Mouse (Mus musculus): ENCODE measurements around the gene Plppr2.

The Plppr2 gene

DNA sequence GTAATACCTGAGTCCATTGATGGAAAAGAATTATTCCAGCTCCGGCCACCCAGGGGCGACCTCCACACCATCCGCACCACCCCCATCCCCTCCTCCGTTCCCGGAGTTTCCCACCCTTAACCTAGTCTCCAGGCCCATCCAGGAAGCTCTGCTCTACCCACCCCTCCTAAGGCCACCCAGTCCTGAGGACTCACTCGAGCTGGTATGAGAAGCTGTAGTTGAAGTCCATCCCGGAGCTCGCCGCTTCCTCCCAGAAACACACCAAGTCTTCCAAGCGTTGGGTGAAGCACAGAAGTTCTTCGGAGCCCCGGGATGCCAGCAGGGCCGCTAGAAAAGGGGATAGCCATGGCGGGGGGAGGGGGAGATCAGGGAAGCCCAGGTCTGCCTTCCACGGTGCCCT, 25.2 kb downstream of the Plppr2 start:
- DNase-seq = no peak

- DNase-seq = peak; percentile 57
Measured at GRCm38 (mm10) chr9:21962416-21963059, 25.7 kb downstream of the Plppr2 start.

GRCm38 (mm10) chr9:21963417-21963816, 26.6 kb downstream of the Plppr2 start, which contains the start of gene Epor:
Gene Epor (minus strand): TSS chr9:21963506.
- DNase-seq = no peak

- DNase-seq = no peak
Measured at GRCm38 (mm10) chr9:21968883-21969282, 32.0 kb downstream of the Plppr2 start.

DNA sequence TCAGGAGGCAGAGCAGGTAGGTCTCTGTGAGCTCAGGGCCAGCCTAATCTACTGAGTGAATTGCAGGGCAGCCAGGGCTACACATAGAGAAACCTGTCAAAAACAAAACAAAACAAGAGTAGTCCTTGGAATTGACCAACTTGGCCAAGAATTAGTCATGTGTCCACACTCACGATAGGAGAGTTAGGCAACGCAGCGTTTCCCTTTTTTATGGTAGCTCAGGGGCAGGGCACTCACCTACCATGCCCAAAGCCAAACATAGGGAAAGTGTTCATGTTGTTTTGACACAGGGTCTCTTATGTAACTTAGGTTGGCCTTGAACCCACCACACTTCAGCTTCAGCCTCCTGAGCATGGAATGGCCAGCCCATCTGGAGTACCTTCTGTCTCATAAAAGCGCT, 32.5 kb downstream of the Plppr2 start:
- no peak for DNase-seq

- no peak for DNase-seq
Measured at GRCm38 (mm10) chr9:21976626-21977175, 39.9 kb downstream of the Plppr2 start.

- no peak for DNase-seq
Measured at GRCm38 (mm10) chr9:21977331-21977730, 40.5 kb downstream of the Plppr2 start.

GRCm38 (mm10) chr9:21977972-21978371, 41.1 kb downstream of the Plppr2 start:
- DNase-seq = peak; percentile 49

GRCm38 (mm10) chr9:21978398-21979128, 41.7 kb downstream of the Plppr2 start:
- DNase-seq = no peak

GRCm38 (mm10) chr9:21983911-21984310, 47.1 kb downstream of the Plppr2 start:
- DNase-seq = no peak

- DNase-seq = peak; percentile 71
Measured at GRCm38 (mm10) chr9:21987592-21988342, 50.9 kb downstream of the Plppr2 start.

GRCm38 (mm10) chr9:21988421-21989101, 51.7 kb downstream of the Plppr2 start:
- DNase-seq = peak; percentile 68

DNA sequence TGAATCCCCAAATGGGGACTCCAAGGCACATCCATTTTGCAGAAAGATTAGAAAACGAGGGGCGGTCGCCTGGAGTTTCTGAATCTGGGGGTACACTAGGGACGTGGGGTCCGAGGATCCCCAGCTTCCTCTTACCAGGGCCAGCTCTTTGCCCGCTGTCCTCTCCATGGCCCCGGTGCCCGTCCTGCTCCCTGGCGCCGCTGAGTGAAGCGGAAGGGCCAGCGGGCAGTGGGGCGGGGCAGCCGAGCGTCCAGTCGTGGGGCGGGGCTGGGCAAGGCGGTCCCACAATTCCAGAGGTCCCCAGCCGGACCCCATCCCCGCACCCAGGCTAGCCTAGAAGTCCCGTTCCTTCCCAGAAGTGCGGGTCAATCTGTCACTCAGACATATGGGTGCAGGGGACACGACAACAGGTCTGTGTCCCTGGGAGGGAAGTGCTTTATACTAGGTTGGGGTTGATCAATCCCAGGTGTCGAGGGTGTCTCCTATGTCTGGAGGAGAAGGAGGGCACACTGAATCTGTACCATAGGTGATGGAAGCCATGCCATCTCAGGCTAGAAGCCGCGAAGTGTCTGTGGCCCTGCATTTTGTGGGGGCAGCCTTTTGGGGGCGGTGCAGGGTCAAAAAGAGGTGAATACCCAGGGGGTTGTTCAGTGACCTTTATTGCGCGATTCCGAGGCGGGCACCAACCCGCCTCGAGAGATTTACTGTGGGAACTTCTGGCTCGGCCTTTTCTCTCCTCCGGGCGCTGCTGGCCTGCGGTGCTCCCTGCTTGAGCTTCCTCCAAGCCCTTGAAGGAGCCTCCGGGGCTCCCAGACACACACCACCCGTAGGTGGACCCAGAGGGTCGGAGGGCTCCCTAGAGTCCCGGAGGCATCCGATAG, 52.6 kb downstream of the Plppr2 start, which contains the start of gene Rgl3:
TSS of gene Rgl3 (minus strand) at position 217 of the 881 bp plus-strand sequence.
- peak; percentile 75 for DNase-seq

DNA sequence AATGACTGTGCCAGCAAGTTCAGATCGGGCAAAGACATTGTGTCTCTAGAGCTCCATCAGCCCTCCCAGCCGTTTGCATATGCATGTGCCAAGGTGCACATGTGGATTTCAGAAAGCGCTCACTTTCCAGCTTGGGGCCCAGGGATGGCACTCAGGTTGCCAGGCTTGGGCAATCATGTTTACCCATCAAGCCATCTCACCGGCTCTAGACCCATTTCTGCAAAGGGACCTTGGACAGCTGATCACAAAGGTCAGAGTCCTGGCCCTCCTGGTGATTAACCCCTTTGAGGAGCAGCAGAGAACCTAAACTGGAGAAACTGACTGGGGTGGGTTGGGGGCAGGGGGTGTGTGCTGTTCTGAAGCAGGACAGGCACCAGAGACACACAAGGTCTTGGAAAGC, 55.4 kb downstream of the Plppr2 start:
- DNase-seq = no peak

- DNase-seq = no peak
Measured at GRCm38 (mm10) chr9:21996178-21996867, 59.5 kb downstream of the Plppr2 start.

Measured in cerebellum, adult 11 months (tissue).